Mouse (Mus musculus): Measurements from ENCODE around the gene Mob3a. TPM values are rescaled to one million over a fixed set of nuclear protein-coding genes. Genes with fewer than 3 reads are reported as not detected.

Mob3a gene
- polyA plus RNA-seq, 1 experiment from 2014 or later, result 59.4 TPM

GRCm38 (mm10) chr10:80695801-80696501 lies 5.8 kb downstream of the Mob3a start:
- H3K9ac ChIP-seq (replicated peaks; ENCODE audit: low read depth, low read length), result no peak overlapping the region
- no peaks in the 10 kb centered on the region for H3K27me3 ChIP-seq (replicated peaks; ENCODE audit: control insufficient read depth, insufficient read depth, low read length)
- H3K27ac ChIP-seq (ENCODE audit: low read length), result no peak overlapping the region
- ATAC-seq, result no peak
- H3K4me1 ChIP-seq (replicated peaks; ENCODE audit: control insufficient read depth, insufficient read depth, low read length), result peaks cover 26% of the 10 kb centered on the region
- no peak overlapping the region for H3K4me3 ChIP-seq (replicated peaks; ENCODE audit: low read length)
- no peak overlapping the region for H3K4me2 ChIP-seq (ENCODE audit: low read length)
- H3K9me3 ChIP-seq (ENCODE audit: control insufficient read depth, low read length), result no peaks in the 10 kb centered on the region
- 0 out of 2 replicates have a peak, but pooled peaks cover 3% of the 10 kb centered on the region for H3K36me3 ChIP-seq (ENCODE audit: control insufficient read depth, insufficient read depth)
- 76% methylated on average over 10 of the region's 10 CpGs for WGBS

- peaks cover 19% of the 10 kb centered on the region for H3K4me1 ChIP-seq (replicated peaks; ENCODE audit: control insufficient read depth, insufficient read depth, low read length)
- H3K27ac ChIP-seq (ENCODE audit: low read length), result no peak overlapping the region
- H3K4me3 ChIP-seq (replicated peaks; ENCODE audit: low read length), result no peak overlapping the region
- H3K4me2 ChIP-seq (ENCODE audit: low read length), result no peak overlapping the region
- H3K36me3 ChIP-seq (ENCODE audit: control insufficient read depth, insufficient read depth), result peaks cover 9% of the 10 kb centered on the region
- ATAC-seq, result no peak
- H3K9me3 ChIP-seq (ENCODE audit: control insufficient read depth, low read length), result no peaks in the 10 kb centered on the region
- no peak overlapping the region for H3K9ac ChIP-seq (replicated peaks; ENCODE audit: low read depth, low read length)
- no peaks in the 10 kb centered on the region for H3K27me3 ChIP-seq (replicated peaks; ENCODE audit: control insufficient read depth, insufficient read depth, low read length)
- 90% methylated on average over 2 of the region's 2 CpGs for WGBS
Observed at GRCm38 (mm10) chr10:80695186-80695585, 6.6 kb downstream of the Mob3a start.

- Histone ChIP-seq H3K9ac (replicated peaks; ENCODE audit: low read depth, low read length) (no peak overlapping the region), H3K27ac (ENCODE audit: low read length) (no peak overlapping the region)
Observed at GRCm38 (mm10) chr10:80694159-80694938, 7.4 kb downstream of the Mob3a start.

DNA sequence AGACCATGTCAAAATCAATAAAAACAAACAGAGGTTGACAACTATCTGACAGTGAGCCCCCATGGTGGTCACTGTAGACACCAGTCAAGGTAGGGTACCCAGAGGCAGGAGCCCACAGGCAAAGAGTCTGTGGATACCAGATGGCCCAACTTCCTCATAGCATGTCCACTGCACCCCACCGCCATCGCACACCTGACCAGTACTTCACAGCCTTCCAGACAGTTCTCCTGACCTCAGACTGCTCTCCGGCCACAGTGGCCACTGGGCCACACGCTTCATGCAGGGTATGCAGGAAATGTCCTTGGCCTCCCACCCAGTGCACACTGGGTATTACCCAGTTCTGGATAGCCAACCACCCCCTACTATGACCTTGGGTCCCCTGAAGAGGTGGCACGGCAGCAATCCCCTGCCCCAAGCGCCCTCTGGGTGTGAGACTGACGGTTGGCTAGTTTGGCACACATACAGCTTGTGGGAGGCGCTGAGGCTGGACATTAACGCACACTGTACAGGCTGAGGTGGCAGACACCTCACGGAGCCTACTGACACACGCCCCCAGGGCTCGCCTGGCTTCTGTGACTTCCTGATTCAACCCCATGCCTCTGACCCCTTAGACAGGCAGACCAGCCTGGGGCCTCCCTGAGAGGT lies 8.3 kb downstream of the Mob3a start:
- H3K36me3 ChIP-seq (ENCODE audit: control insufficient read depth, insufficient read depth), result peaks cover 18% of the 10 kb centered on the region

More at GRCm38 (mm10) chr10:80694159-80694938, 7.4 kb downstream of the Mob3a start:
- 91% methylated on average over 13 of the region's 13 CpGs for WGBS
- Histone ChIP-seq H3K4me3 (replicated peaks; ENCODE audit: low read length) (no peak overlapping the region), H3K36me3 (ENCODE audit: control insufficient read depth, insufficient read depth) (peaks cover 17% of the 10 kb centered on the region), H3K4me1 (replicated peaks; ENCODE audit: control insufficient read depth, insufficient read depth, low read length) (peaks cover 11% of the 10 kb centered on the region), H3K27me3 (replicated peaks; ENCODE audit: control insufficient read depth, insufficient read depth, low read length) (no peaks in the 10 kb centered on the region), H3K9me3 (ENCODE audit: control insufficient read depth, low read length) (no peaks in the 10 kb centered on the region), H3K4me2 (ENCODE audit: low read length) (no peak overlapping the region)
- no peak for ATAC-seq

DNA sequence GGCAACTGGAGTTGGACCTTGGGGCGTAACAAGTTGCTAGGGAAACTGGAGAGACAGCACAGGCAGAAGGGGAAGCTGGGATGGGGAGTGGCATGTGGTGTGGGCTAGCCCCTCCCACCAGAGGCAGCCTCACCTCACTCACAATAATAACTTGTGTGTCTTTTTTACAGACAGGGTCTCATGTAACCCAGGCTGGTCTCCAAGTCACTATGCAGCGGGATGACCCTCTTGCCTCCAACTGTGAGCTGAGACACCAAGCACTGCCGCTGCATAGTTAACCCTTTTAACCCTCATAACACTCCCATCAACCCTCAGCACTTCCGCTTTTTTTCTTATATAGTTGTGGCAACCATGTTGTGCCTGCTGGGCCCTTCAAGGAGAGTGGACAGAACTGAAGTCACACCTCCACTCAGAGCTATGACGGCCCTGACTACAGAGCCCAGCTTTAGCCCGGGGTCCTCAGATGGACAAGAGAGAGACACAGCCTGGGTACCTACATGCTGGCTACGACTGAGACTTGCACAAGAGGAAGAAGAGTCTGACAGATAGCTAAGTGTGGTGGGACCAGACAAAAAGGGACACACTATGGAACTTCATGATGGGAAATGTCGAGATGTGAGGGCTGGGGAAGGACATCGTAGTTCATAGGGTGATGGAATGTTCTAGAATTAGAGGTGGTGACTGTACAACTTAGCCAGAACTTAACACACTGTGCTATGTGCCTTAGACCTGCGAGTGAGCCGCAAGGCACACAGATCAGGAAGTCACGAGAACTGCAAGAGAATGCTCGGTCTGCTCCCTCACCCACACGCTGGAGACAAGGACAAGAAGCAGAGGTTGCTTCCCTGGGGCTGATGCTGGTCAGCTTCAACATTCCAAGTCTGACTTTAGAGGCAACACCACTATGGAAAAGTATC lies 9.3 kb downstream of the Mob3a start:
- Histone ChIP-seq H3K4me3 (replicated peaks; ENCODE audit: low read length) (no peak overlapping the region), H3K27me3 (replicated peaks; ENCODE audit: control insufficient read depth, insufficient read depth, low read length) (no peaks in the 10 kb centered on the region), H3K36me3 (ENCODE audit: control insufficient read depth, insufficient read depth) (peaks cover 18% of the 10 kb centered on the region), H3K4me2 (ENCODE audit: low read length) (no peak overlapping the region), H3K9ac (replicated peaks; ENCODE audit: low read depth, low read length) (no peak overlapping the region), H3K9me3 (ENCODE audit: control insufficient read depth, low read length) (no peaks in the 10 kb centered on the region), H3K27ac (ENCODE audit: low read length) (no peak overlapping the region), H3K4me1 (replicated peaks; ENCODE audit: control insufficient read depth, insufficient read depth, low read length) (no peaks in the 10 kb centered on the region; the same call in 1 of the 2 replicates)
- 86% methylated on average over 14 of the region's 14 CpGs for WGBS
- no peak for ATAC-seq

More for the DNA sequence above, 8.3 kb downstream of the Mob3a start:
- 90% methylated on average over 12 of the region's 12 CpGs for WGBS
- Histone ChIP-seq H3K9ac (replicated peaks; ENCODE audit: low read depth, low read length) (no peak overlapping the region), H3K4me3 (replicated peaks; ENCODE audit: low read length) (no peak overlapping the region), H3K9me3 (ENCODE audit: control insufficient read depth, low read length) (no peaks in the 10 kb centered on the region), H3K27me3 (replicated peaks; ENCODE audit: control insufficient read depth, insufficient read depth, low read length) (no peaks in the 10 kb centered on the region), H3K4me1 (replicated peaks; ENCODE audit: control insufficient read depth, insufficient read depth, low read length) (peaks cover 9% of the 10 kb centered on the region), H3K4me2 (ENCODE audit: low read length) (no peak overlapping the region), H3K27ac (ENCODE audit: low read length) (no peak overlapping the region)
- no peak for ATAC-seq

GRCm38 (mm10) chr10:80687850-80688249 lies 13.9 kb downstream of the Mob3a start:
- no peak overlapping the region for H3K9ac ChIP-seq (replicated peaks; ENCODE audit: low read depth, low read length)
- H3K27ac ChIP-seq (ENCODE audit: low read length), result no peak overlapping the region
- no peak overlapping the region for H3K4me2 ChIP-seq (ENCODE audit: low read length)
- no peaks in the 10 kb centered on the region for H3K9me3 ChIP-seq (ENCODE audit: control insufficient read depth, low read length)
- no peak overlapping the region for H3K4me3 ChIP-seq (replicated peaks; ENCODE audit: low read length)
- H3K27me3 ChIP-seq (replicated peaks; ENCODE audit: control insufficient read depth, insufficient read depth, low read length), result no peaks in the 10 kb centered on the region
- peak; percentile 68; the same call in 1 of the 2 replicates for ATAC-seq
- WGBS, result 37% methylated on average over 5 of the region's 5 CpGs
- no peaks in the 10 kb centered on the region for H3K4me1 ChIP-seq (replicated peaks; ENCODE audit: control insufficient read depth, insufficient read depth, low read length)
- peaks cover 36% of the 10 kb centered on the region for H3K36me3 ChIP-seq (ENCODE audit: control insufficient read depth, insufficient read depth)

GRCm38 (mm10) chr10:80686617-80687016 lies 15.2 kb downstream of the Mob3a start:
- no peak overlapping the region for H3K4me3 ChIP-seq (replicated peaks; ENCODE audit: low read length)
- H3K36me3 ChIP-seq (ENCODE audit: control insufficient read depth, insufficient read depth), result peaks cover 36% of the 10 kb centered on the region
- H3K4me1 ChIP-seq (replicated peaks; ENCODE audit: control insufficient read depth, insufficient read depth, low read length), result no peaks in the 10 kb centered on the region
- H3K27ac ChIP-seq (ENCODE audit: low read length), result no peak overlapping the region
- H3K27me3 ChIP-seq (replicated peaks; ENCODE audit: control insufficient read depth, insufficient read depth, low read length), result no peaks in the 10 kb centered on the region
- WGBS, result 85% methylated on average over 3 of the region's 3 CpGs
- H3K4me2 ChIP-seq (ENCODE audit: low read length), result no peak overlapping the region
- ATAC-seq, result no peak
- H3K9me3 ChIP-seq (ENCODE audit: control insufficient read depth, low read length), result no peaks in the 10 kb centered on the region
- no peak overlapping the region for H3K9ac ChIP-seq (replicated peaks; ENCODE audit: low read depth, low read length)

DNA sequence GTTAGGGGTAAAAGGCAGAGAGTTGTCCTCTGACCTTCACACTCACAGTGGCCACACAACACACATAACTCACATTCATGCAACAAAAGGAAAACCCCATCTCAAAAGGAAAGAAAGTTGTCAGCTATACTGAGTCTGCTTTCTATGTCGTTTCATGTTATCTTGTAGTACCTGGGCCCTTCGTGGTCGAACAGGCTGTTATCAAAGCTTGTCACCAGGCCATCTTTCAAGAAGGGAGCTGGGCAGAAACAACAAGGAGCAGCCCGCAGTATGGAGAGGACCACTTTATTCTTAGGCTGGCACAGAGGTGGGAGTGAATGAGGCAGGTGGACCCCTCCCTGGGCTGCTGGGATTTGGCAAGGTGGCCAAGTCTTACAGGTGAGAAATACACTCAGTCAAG lies 16.8 kb downstream of the Mob3a start:
- no peak overlapping the region for H3K9ac ChIP-seq (replicated peaks; ENCODE audit: low read depth, low read length)
- H3K27me3 ChIP-seq (replicated peaks; ENCODE audit: control insufficient read depth, insufficient read depth, low read length), result no peaks in the 10 kb centered on the region
- H3K4me3 ChIP-seq (replicated peaks; ENCODE audit: low read length), result no peak overlapping the region
- H3K4me1 ChIP-seq (replicated peaks; ENCODE audit: control insufficient read depth, insufficient read depth, low read length), result no peaks in the 10 kb centered on the region
- H3K9me3 ChIP-seq (ENCODE audit: control insufficient read depth, low read length), result no peaks in the 10 kb centered on the region
- H3K4me2 ChIP-seq (ENCODE audit: low read length), result no peak overlapping the region
- H3K27ac ChIP-seq (ENCODE audit: low read length), result no peak overlapping the region
- 89% methylated on average over 4 of the region's 4 CpGs for WGBS
- peaks cover 24% of the 10 kb centered on the region for H3K36me3 ChIP-seq (ENCODE audit: control insufficient read depth, insufficient read depth)
- ATAC-seq, result no peak

All from forebrain, embryonic 16.5 days (tissue).